ENCODE assay signal across 22 mouse cellular contexts in the genomic region with DNA sequence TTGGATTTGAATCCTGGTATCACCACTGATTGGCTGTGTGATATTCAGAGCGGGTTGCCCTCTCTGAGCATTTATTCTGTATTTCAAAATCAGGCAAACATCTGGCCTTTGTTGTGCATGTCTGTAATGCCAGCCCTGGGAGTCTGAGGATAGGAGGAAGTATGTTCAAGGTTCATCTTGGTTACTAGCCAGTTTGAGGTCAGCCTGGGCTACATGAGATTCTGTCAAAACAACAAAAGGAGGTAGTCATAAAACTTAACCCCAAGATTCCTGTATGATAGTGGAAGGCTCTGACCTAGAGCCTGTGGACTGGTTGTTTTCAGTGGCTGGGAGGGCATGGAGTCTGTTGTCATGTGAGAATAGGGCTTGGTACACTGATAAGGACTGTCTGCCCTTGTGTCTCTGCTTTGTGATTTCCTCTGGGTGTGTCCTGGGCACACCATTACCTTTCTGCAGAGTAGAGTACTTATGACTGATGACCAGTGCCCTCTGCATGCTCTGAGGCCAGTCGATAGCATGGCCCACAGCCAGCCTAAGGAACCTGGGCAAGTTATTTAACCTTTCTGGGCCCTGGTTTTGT. TPM values are rescaled to one million over a fixed set of nuclear protein-coding genes. Genes with fewer than 3 reads are reported as not detected.
DNase-seq lines count a peak whose midpoint lies in the region; ATAC-seq and TF ChIP-seq lines count a peak whose summit lies in the region.
"Had no signal": no experiment of that assay in that cellular context is flagged by ENCODE, and none has a peak within 500 bp of the region (broad histone marks: within the 10 kb centered on the region; RNA-seq: fewer than 3 reads in every experiment).

No protein-coding gene starts in this region.

- peaks cover 36% of the 10 kb centered on the region; the same call in 1 of the 2 replicates for H3K79me2 ChIP-seq in liver, adult 2 months (ENCODE audit: control insufficient read depth, insufficient read depth, low read length)

- peaks cover 60% of the 10 kb centered on the region for H3K4me1 ChIP-seq in heart, embryonic 12.5 days (replicated peaks)
- H3K4me1 ChIP-seq in liver, adult 2 months (ENCODE audit: control insufficient read depth, insufficient read depth, low read length) = peaks cover 45% of the 10 kb centered on the region
- peaks cover 83% of the 10 kb centered on the region for H3K4me1 ChIP-seq in liver, embryonic 15.5 days (replicated peaks)

- intact Hi-C loops in left cerebral cortex, postnatal 10 days (cut with DNase I) = loop anchor here (5.0 kb wide), 2 partner anchors 47 to 107 kb away; partner anchors contain the start of genes Ercc1, Ppm1n and Rtn2

- H3K9ac ChIP-seq in heart, embryonic 12.5 days = no peak overlapping the region
- 0 out of 2 replicates have a peak overlapping the region, but pooled peaks have one; percentile 13 for H3K9ac ChIP-seq in liver, adult 2 months (ENCODE audit: low read depth, low read length)
- no peak overlapping the region for H3K9ac ChIP-seq in liver, embryonic 15.5 days
- H3K9ac ChIP-seq: neural tube, embryonic 15.5 days had no signal

- TF ChIP-seq CTCF in liver, adult 2 months (IDR thresholded peaks at IDR 0.05; ENCODE audit: low read depth, low read length) = no peak

- ATAC-seq in heart, embryonic 12.5 days (ENCODE audit: insufficient number of reproducible peaks, low FRiP score) = no peak
- no peak for ATAC-seq in liver, embryonic 15.5 days (ENCODE audit: insufficient read depth)
- ATAC-seq: forebrain, embryonic 16.5 days; lung, postnatal 0 days had no signal

- no peaks in the 10 kb centered on the region for H3K27me3 ChIP-seq in heart, embryonic 12.5 days (replicated peaks)
- no peaks in the 10 kb centered on the region for H3K27me3 ChIP-seq in liver, adult 2 months (ENCODE audit: control insufficient read depth, insufficient read depth, low read length)
- H3K27me3 ChIP-seq in liver, embryonic 15.5 days = no peaks in the 10 kb centered on the region
- H3K27me3 ChIP-seq: neural tube, embryonic 15.5 days had no signal

- H3K36me3 ChIP-seq in heart, embryonic 12.5 days = peaks cover 21% of the 10 kb centered on the region
- H3K36me3 ChIP-seq in liver, adult 2 months (ENCODE audit: control insufficient read depth, insufficient read depth, low read length) = no peaks in the 10 kb centered on the region
- peaks cover 15% of the 10 kb centered on the region for H3K36me3 ChIP-seq in liver, embryonic 15.5 days (replicated peaks)

- no peak overlapping the region for H3K27ac ChIP-seq in heart, embryonic 12.5 days (ENCODE audit: poor library complexity, severe bottlenecking)
- peak overlapping the region; percentile 89 for H3K27ac ChIP-seq in liver, adult 2 months (replicated peaks; ENCODE audit: insufficient read depth, low read depth, low read length)
- peak overlapping the region; percentile 11; the same call in 1 of the 2 replicates for H3K27ac ChIP-seq in liver, embryonic 15.5 days (replicated peaks)
- H3K27ac ChIP-seq: embryonic facial prominence, embryonic 10.5 days; neural tube, embryonic 15.5 days had no signal

- 78% methylated on average over 2 of the region's 2 CpGs for WGBS in heart, embryonic 12.5 days
- WGBS in liver, adult 2 months = 24% methylated on average over 2 of the region's 2 CpGs
- 64% methylated on average over 2 of the region's 2 CpGs for WGBS in liver, embryonic 15.5 days (ENCODE audit: insufficient replicate concordance)

- TF ChIP-seq POLR2A in liver, adult 2 months (IDR thresholded peaks at IDR 0.05; ENCODE audit: extremely low read depth, insufficient read depth, low read length) = no peak

- peak; percentile 90 for DNase-seq in heart, adult 11 months
- peak; percentile 97 for DNase-seq in liver, adult 2 months (ENCODE audit: extremely low read depth, low read depth, low spot score)
- no peak for DNase-seq in liver
- no peak for DNase-seq in left cerebral cortex, postnatal 10 days (ENCODE audit: extremely low spot score in 1 of 2, low spot score in 2 of 2)
- no peak for DNase-seq in cerebellum, adult 9-10 months
- DNase-seq in layer of hippocampus, postnatal 36 days = no peak
- DNase-seq: cerebellum, postnatal 25 days; gastrocnemius, postnatal 10 days; kidney, postnatal 25 days; retina, postnatal 1 day; thymus, postnatal 14 days had no signal

- no peak overlapping the region for H3K4me2 ChIP-seq in heart, embryonic 12.5 days
- no peak overlapping the region for H3K4me2 ChIP-seq in liver, embryonic 15.5 days
- H3K4me2 ChIP-seq: midbrain, embryonic 11.5 days; neural tube, embryonic 15.5 days had no signal

- H3K9me3 ChIP-seq in heart, embryonic 12.5 days (replicated peaks) = no peaks in the 10 kb centered on the region
- H3K9me3 ChIP-seq in liver, embryonic 15.5 days (replicated peaks) = no peaks in the 10 kb centered on the region
- H3K9me3 ChIP-seq: embryonic facial prominence, embryonic 10.5 days; neural tube, embryonic 15.5 days had no signal

- no peak overlapping the region for H3K4me3 ChIP-seq in heart, embryonic 12.5 days
- H3K4me3 ChIP-seq in liver, adult 2 months (ENCODE audit: insufficient read depth, low read depth, low read length) = no peak overlapping the region
- H3K4me3 ChIP-seq in liver, embryonic 15.5 days (replicated peaks) = no peak overlapping the region
- H3K4me3 ChIP-seq: embryonic facial prominence, embryonic 10.5 days; erythroblast, embryonic 14.5 days; neural tube, embryonic 15.5 days had no signal

RNA-seq across cellular contexts. Expression of gene Opa3, which starts 7.0 kb away (rescaled TPM):
- polyA plus RNA-seq in heart, embryonic 12.5 days (2016; fragmentation: Nextera tagmentation; extraction: Ambion mirVana) = 37.0 and 38.4 TPM in 2 replicates
- 12.9 and 16.0 TPM in 2 replicates for total RNA-seq in liver, adult 2 months (2014; rRNA removed)
- 34.1 and 40.4 TPM in 2 replicates for polyA plus RNA-seq in liver, adult 2 months (2012; rRNA removed)
- polyA plus RNA-seq in liver, embryonic 15.5 days (2015; fragmentation: Nextera tagmentation; extraction: Ambion mirVana) = 15.3 and 16.0 TPM in 2 replicates
- 10 to 100 TPM; 36.6 to 38.0 TPM for total RNA-seq in left cerebral cortex, postnatal 10 days (2021)
- 10 to 100 TPM; 40.5 to 40.8 TPM for total RNA-seq in layer of hippocampus, postnatal 36 days (2021)

RNA-seq across cellular contexts. Expression of gene Gpr4, which starts 22.8 kb away (rescaled TPM):
- polyA plus RNA-seq in heart, embryonic 12.5 days (2016; fragmentation: Nextera tagmentation; extraction: Ambion mirVana) = 0.97 and 1.1 TPM in 2 replicates
- total RNA-seq in liver, adult 2 months (2014; rRNA removed) = 0.09 and 0.40 TPM in 2 replicates
- 1.8 and 2.7 TPM in 2 replicates for polyA plus RNA-seq in liver, adult 2 months (2012; rRNA removed)
- 0.50 TPM in 2 replicates for polyA plus RNA-seq in liver, embryonic 15.5 days (2015; fragmentation: Nextera tagmentation; extraction: Ambion mirVana)
- total RNA-seq in left cerebral cortex, postnatal 10 days (2021) = 1 to 10 TPM; 4.8 to 5.0 TPM
- total RNA-seq in layer of hippocampus, postnatal 36 days (2021) = 1 to 10 TPM; 2.4 to 2.5 TPM
- polyA plus RNA-seq: erythroblast, embryonic 14.5 days had no signal

RNA-seq across cellular contexts. Expression of gene Vasp, which starts 36.4 kb away (rescaled TPM):
- polyA plus RNA-seq in heart, embryonic 12.5 days (2016; fragmentation: Nextera tagmentation; extraction: Ambion mirVana) = 93.7 and 99.0 TPM in 2 replicates
- total RNA-seq in liver, adult 2 months (2014; rRNA removed) = 6.3 and 11.3 TPM in 2 replicates
- 24.2 and 37.1 TPM in 2 replicates for polyA plus RNA-seq in liver, adult 2 months (2012; rRNA removed)
- 41.2 and 42.4 TPM in 2 replicates for polyA plus RNA-seq in liver, embryonic 15.5 days (2015; fragmentation: Nextera tagmentation; extraction: Ambion mirVana)
- 10 to 100 TPM; 23.1 to 23.5 TPM for total RNA-seq in left cerebral cortex, postnatal 10 days (2021)
- total RNA-seq in layer of hippocampus, postnatal 36 days (2021) = 10 to 100 TPM; 15.2 to 21.2 TPM

RNA-seq across cellular contexts. Expression of gene Ppm1n, which starts 44.7 kb away (rescaled TPM):
- not detected in 2 replicates for polyA plus RNA-seq in heart, embryonic 12.5 days (2016; fragmentation: Nextera tagmentation; extraction: Ambion mirVana)
- total RNA-seq in liver, adult 2 months (2014; rRNA removed) = 0.20 TPM in 1 of 2 replicates, not detected in the other
- 0.13 TPM in 1 of 2 replicates, not detected in the other for polyA plus RNA-seq in liver, adult 2 months (2012; rRNA removed)
- polyA plus RNA-seq in liver, embryonic 15.5 days (2015; fragmentation: Nextera tagmentation; extraction: Ambion mirVana) = 0.05 TPM in 1 of 2 replicates, not detected in the other
- under 1 TPM; 0.34 to 0.49 TPM for total RNA-seq in left cerebral cortex, postnatal 10 days (2021)
- under 1 TPM; 0.20 to 0.33 TPM for total RNA-seq in layer of hippocampus, postnatal 36 days (2021)
- total RNA-seq: gastrocnemius, postnatal 10 days; hematopoietic stem cell, adult 5-6 weeks had no signal
- polyA plus RNA-seq: embryonic facial prominence, embryonic 10.5 days; erythroblast, embryonic 14.5 days; limb, embryonic 14.5 days; lung, postnatal 0 days; stomach, embryonic 14.5 days had no signal

RNA-seq across cellular contexts. Expression of gene Rtn2, which starts 47.2 kb away (rescaled TPM):
- 23.6 and 26.7 TPM in 2 replicates for polyA plus RNA-seq in heart, embryonic 12.5 days (2016; fragmentation: Nextera tagmentation; extraction: Ambion mirVana)
- total RNA-seq in liver, adult 2 months (2014; rRNA removed) = 0.27 and 0.65 TPM in 2 replicates
- 0.62 and 1.1 TPM in 2 replicates for polyA plus RNA-seq in liver, adult 2 months (2012; rRNA removed)
- 3.9 and 5.2 TPM in 2 replicates for polyA plus RNA-seq in liver, embryonic 15.5 days (2015; fragmentation: Nextera tagmentation; extraction: Ambion mirVana)
- 100 to 1,000 TPM; 145 to 151 TPM for total RNA-seq in left cerebral cortex, postnatal 10 days (2021)
- 10 to 100 TPM; 89.7 to 91.3 TPM for total RNA-seq in layer of hippocampus, postnatal 36 days (2021)
- total RNA-seq: hematopoietic stem cell, adult 5-6 weeks had no signal

Comparison
In these comparisons a context has a peak if more than half of its experiments do, and no peak if none do; other contexts are left out.
1. DNase-seq: peak in heart, adult 11 months (single experiment) and liver, adult 2 months (single experiment); none in liver (single experiment), left cerebral cortex, postnatal 10 days (0 of 2), cerebellum, adult 9-10 months (single experiment) and layer of hippocampus, postnatal 36 days (0 of 2).